Mouse (Mus musculus) right cerebral cortex, postnatal 14 days (tissue): ENCODE results near the gene Usp3.

Source experiments
- DNase-seq: peaks from one replicate; pipeline ENCODE4 v3.0.0; 2022

Gene Usp3

GRCm38 (mm10) chr9:66506011-66506410 is 86.9 kb downstream of the Usp3 start:
- no peak for DNase-seq

GRCm38 (mm10) chr9:66505141-66505917 is 87.6 kb downstream of the Usp3 start:
- DNase-seq: no peak

- peak; percentile 46 for DNase-seq
These were observed 88.4 kb downstream of the Usp3 start for GRCm38 (mm10) chr9:66504518-66504917.

- no peak for DNase-seq
These were observed 89.0 kb downstream of the Usp3 start for GRCm38 (mm10) chr9:66503879-66504411.

- DNase-seq: no peak
These were observed 91.7 kb downstream of the Usp3 start for GRCm38 (mm10) chr9:66501248-66501647.

DNA sequence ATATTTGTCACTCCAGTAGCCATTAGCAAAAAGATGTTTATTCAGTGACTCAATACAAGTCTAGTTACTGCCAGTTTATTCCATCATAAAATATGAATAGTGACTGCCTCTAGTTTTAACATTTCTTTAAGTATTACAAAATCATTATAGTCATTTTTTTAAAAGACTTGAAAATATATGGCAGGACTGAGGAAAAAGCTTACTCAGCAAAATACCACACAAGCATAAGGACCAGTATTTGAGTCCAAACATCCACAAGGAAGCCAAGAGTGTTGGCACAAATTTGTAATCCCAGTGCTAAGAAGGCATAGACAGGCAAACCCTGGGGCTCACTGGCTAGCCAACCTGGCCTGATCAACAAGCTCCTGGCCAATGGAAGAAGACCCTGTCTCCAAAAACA is 99.0 kb downstream of the Usp3 start:
- DNase-seq: no peak

GRCm38 (mm10) chr9:66492361-66492760 is 100.6 kb downstream of the Usp3 start:
- DNase-seq: no peak

DNA sequence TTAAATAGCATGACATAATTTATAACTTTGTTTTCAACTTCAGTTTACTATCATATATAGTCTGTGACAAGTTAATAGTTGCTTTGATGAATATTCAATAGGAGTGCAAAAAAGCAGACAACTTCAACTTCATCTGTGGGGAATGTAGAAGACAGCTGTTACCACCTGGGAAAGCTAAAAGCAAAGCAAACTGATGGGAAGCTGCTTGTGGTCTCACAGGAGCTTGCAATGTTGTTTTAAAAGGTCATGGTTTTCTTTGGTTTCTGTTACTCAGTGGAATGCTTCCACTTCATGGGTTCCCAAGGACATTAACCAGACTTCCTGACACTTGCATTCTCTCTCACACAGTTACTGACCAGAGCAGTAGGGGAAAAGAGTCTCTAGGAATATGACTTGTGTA is 104.2 kb downstream of the Usp3 start:
- DNase-seq: no peak

- no peak for DNase-seq
These were observed 109.5 kb downstream of the Usp3 start for GRCm38 (mm10) chr9:66483429-66483828.

GRCm38 (mm10) chr9:66477785-66478184 is 115.2 kb downstream of the Usp3 start:
- no peak for DNase-seq

DNA sequence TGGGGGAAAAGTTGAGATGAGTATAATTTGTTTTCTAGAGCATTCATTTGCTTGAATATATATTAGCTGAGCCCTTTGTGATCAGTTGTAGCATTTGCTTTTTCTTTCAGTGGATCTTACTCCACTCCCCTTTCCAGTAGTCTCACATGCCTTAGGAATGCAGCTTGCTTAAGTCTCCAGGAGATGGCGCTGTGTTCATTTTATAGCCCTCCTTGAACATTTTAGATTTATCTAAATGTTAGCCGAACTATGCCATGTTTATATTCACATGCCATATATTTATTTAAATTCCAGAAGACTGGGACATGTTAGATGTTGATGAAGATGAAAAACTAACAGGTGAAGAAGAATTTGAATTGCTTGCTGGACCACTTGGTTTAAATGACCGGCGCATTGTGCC is 127.9 kb downstream of the Usp3 start:
- no peak for DNase-seq
